Comparison of ENCODE assay signal across 17 mouse cellular contexts in genomic region chr9:60317291-60317690, GRCm38 (mm10).
DNase-seq lines count a peak whose midpoint lies in the region; ATAC-seq and TF ChIP-seq lines count a peak whose summit lies in the region.
"Had no signal": no experiment of that assay in that cellular context is flagged by ENCODE, and none has a peak within 500 bp of the region (broad histone marks: within the 10 kb centered on the region; RNA-seq: fewer than 3 reads in every experiment).

No protein-coding gene starts in this region.

- no peaks in the 10 kb centered on the region for H3K27me3 ChIP-seq in heart, adult 2 months (ENCODE audit: control insufficient read depth, insufficient read depth, low read length)
- no peaks in the 10 kb centered on the region for H3K27me3 ChIP-seq in heart, embryonic 16.5 days (ENCODE audit: control insufficient read depth, insufficient read depth, low read length)
- H3K27me3 ChIP-seq: embryonic facial prominence, embryonic 12.5 days; hindbrain, embryonic 15.5 days; limb, embryonic 15.5 days had no signal

- H3K79me2 ChIP-seq in heart, adult 2 months (replicated peaks; ENCODE audit: control insufficient read depth, insufficient read depth, low read length), result no peaks in the 10 kb centered on the region

- WGBS in heart, adult 2 months, result 68% methylated on average over 8 of the region's 8 CpGs
- WGBS in heart, embryonic 16.5 days, result 48% methylated on average over 8 of the region's 8 CpGs

- intact Hi-C loops in heart, adult 2 months (cut with DNase I), result no loop called here
- intact Hi-C loops in heart, postnatal 25 days (cut with DNase I), result no loop called here

- H3K9ac ChIP-seq in heart, adult 2 months (ENCODE audit: low read depth, low read length), result no peak overlapping the region
- H3K9ac ChIP-seq in heart, embryonic 16.5 days (ENCODE audit: low read length), result no peak overlapping the region
- H3K9ac ChIP-seq: embryonic facial prominence, embryonic 12.5 days; hindbrain, embryonic 15.5 days; limb, embryonic 15.5 days had no signal

- H3K9me3 ChIP-seq in heart, embryonic 16.5 days (replicated peaks; ENCODE audit: control insufficient read depth, low read length), result no peaks in the 10 kb centered on the region
- H3K9me3 ChIP-seq: embryonic facial prominence, embryonic 12.5 days; hindbrain, embryonic 15.5 days; limb, embryonic 15.5 days had no signal

- DNase-seq in heart, adult 2 months, result peak in 1 of 2 experiments; percentile 24
- DNase-seq in heart, postnatal 25 days (ENCODE audit: low spot score), result no peak
- DNase-seq in kidney, adult 8-10 months, result peak; percentile 85 to 87
- DNase-seq in kidney, postnatal 4 days, result peak; percentile 34 to 59
- no peak for DNase-seq in right cerebral cortex, adult 18-20 months
- no peak for DNase-seq in right cerebral cortex, postnatal 4 days
- DNase-seq: adrenal gland, postnatal 25 days; layer of hippocampus, postnatal 36 days; lung, adult 18-20 months; thymus, postnatal 4 days had no signal

- H3K4me3 ChIP-seq in heart, adult 2 months, result no peak overlapping the region
- no peak overlapping the region for H3K4me3 ChIP-seq in heart, embryonic 16.5 days (ENCODE audit: low read length)
- H3K4me3 ChIP-seq: embryonic facial prominence, embryonic 12.5 days; hindbrain, embryonic 15.5 days; limb, embryonic 15.5 days had no signal

- H3K4me1 ChIP-seq in heart, adult 2 months (ENCODE audit: control insufficient read depth, insufficient read depth, low read length), result peaks cover 16% of the 10 kb centered on the region
- H3K4me1 ChIP-seq in heart, embryonic 16.5 days (ENCODE audit: control insufficient read depth, insufficient read depth, low read length), result peaks cover 12% of the 10 kb centered on the region
- H3K4me1 ChIP-seq: embryonic facial prominence, embryonic 12.5 days had no signal

- no peak for TF ChIP-seq CTCF in heart, adult 2 months (IDR thresholded peaks at IDR 0.05)

- 0 out of 2 replicates have a peak, but pooled peaks have one; percentile 35 for TF ChIP-seq EP300 in heart, adult 2 months (IDR thresholded peaks at IDR 0.05; ENCODE audit: insufficient read depth, low read depth, low read length)

- peak overlapping the region; percentile 51 for H3K27ac ChIP-seq in heart, adult 2 months
- peak overlapping the region; percentile 22; the same call in 1 of the 2 replicates for H3K27ac ChIP-seq in heart, embryonic 16.5 days (ENCODE audit: low read length)
- H3K27ac ChIP-seq: embryonic facial prominence, embryonic 12.5 days; hindbrain, embryonic 15.5 days; limb, embryonic 15.5 days had no signal

- TF ChIP-seq POLR2A in heart, adult 2 months (IDR thresholded peaks at IDR 0.05; ENCODE audit: insufficient read depth, low read depth, low read length), result no peak

- peaks cover 3% of the 10 kb centered on the region; the same call in 1 of the 2 replicates for H3K36me3 ChIP-seq in heart, adult 2 months (ENCODE audit: control insufficient read depth, insufficient read depth, low read length)
- no peaks in the 10 kb centered on the region for H3K36me3 ChIP-seq in heart, embryonic 16.5 days (ENCODE audit: control insufficient read depth, insufficient read depth)
- H3K36me3 ChIP-seq: embryonic facial prominence, embryonic 12.5 days; hindbrain, embryonic 15.5 days; limb, embryonic 15.5 days had no signal

- no peak overlapping the region for H3K4me2 ChIP-seq in heart, embryonic 16.5 days (ENCODE audit: low read depth, low read length)
- H3K4me2 ChIP-seq: embryonic facial prominence, embryonic 12.5 days; hindbrain, embryonic 15.5 days; limb, embryonic 15.5 days; midbrain, embryonic 11.5 days had no signal

- ATAC-seq in heart, embryonic 16.5 days (replicated peaks; ENCODE audit: extremely low read depth, insufficient read depth, low FRiP score), result no peak
- no peak for ATAC-seq in megakaryocyte-erythroid progenitor cell, adult 5-6 weeks (replicated peaks; ENCODE audit: low FRiP score, low TSS enrichment, poor library complexity, severe bottlenecking)
- ATAC-seq: forebrain, embryonic 16.5 days had no signal

Comparison
In these comparisons a context has a peak if more than half of its experiments do, and no peak if none do; other contexts are left out.
1. DNase-seq: peak in kidney, adult 8-10 months (2 of 2) and kidney, postnatal 4 days (2 of 2); none in heart, postnatal 25 days (single experiment), right cerebral cortex, adult 18-20 months (single experiment) and right cerebral cortex, postnatal 4 days (single experiment).